Mouse (Mus musculus): ENCODE data around the gene Ccdc54.

Gene Ccdc54

DNA sequence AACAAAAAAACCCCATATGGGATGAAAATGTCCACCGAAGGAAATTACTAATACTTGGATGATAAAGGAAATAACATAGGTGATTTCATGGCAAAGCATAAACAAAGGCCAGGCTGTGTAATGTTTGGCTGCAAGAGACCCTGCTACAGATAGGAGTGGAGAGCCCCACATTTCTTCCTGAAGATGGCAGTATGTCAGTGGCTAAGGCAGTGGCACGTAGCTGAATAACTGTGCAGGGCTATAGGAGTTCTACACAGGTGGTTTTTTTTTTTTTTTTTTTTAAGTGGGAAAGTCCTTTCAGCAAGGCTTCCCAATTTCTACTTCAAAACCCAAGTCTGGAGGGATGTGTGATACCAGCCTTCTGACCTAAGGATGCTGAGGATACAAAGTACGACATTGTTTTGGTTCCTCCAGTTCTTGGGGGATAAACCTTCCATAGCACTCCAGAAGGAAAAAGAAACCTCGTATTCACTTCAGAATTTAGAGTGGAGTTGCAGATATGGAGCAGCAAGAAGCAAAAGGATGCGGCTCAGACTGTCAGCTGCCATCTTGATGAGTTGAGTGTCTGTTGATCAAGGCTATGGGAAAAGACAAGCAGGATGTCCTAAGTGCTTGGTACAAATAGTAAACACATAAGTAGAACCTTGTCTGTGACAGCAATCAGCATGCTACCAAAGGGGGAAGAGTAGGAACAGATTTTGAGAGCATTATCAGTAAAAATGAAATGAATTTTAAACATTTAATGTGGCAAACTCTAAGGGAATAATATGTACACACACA lies 48.2 kb downstream of the Ccdc54 start:
- peak; percentile 32 for DNase-seq (ENCODE audit: low spot score in 2 of 2)
